Mouse (Mus musculus): ENCODE measurements around the gene Grik2. TPM values are rescaled to one million over a fixed set of nuclear protein-coding genes. Genes with fewer than 3 reads are reported as not detected.
"Not testable (repeated sequence)": the region's sequence is repeated elsewhere in the genome, so short reads cannot be mapped to it uniquely, and the experiment has no call there.

The Grik2 gene
- total RNA-seq, 2 experiments from 2014 or later: 70.8 to 73.1 TPM

DNA sequence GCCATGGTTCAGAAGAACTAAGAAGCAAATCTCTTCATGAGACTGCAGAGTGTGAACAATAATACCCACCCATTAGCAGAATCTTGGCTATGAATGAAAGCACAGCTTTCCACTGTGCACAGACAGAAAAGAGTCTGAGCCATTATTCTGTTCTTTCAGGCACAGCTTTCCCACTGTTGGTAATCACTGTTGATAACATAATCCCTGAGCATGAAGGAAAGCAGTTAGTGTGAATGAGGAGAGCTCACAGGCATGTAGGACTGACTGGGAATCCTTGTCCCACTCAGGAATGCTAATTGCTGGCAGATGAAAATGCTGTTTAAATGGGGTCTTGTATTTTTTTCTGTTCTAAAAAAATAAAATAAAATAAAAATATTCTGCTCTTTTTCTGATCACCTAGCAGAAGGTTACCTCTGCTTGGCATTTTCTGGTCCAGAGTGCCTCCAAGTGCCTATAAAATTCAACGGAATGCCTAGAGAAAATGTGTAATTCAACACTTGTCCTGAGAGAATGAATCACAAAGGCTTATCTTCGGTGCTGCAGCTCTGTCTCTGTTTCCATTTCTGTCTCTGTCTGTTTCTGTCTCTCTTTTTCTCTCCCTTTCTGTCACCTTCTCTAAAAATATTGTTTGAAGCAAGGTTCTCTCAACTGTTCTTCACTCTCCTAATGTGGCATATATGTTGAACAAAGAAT, 532.2 kb downstream of the Grik2 start:
- TF ChIP-seq CTCF (IDR thresholded peaks at IDR 0.05): peak; percentile 26
- Histone ChIP-seq H3K4me3 (no peak overlapping the region), H3K27ac (peak overlapping the region; percentile 22; the same call in 1 of the 2 replicates)
- intact Hi-C loops (cut with DNase I): loop anchor here (10.0 kb wide), 2 partner anchors 258 to 528 kb away; partner anchors contain the start of gene Grik2
- DNase-seq (ENCODE audit: extremely low spot score in 1 of 2, low spot score in 2 of 2): no peak

DNA sequence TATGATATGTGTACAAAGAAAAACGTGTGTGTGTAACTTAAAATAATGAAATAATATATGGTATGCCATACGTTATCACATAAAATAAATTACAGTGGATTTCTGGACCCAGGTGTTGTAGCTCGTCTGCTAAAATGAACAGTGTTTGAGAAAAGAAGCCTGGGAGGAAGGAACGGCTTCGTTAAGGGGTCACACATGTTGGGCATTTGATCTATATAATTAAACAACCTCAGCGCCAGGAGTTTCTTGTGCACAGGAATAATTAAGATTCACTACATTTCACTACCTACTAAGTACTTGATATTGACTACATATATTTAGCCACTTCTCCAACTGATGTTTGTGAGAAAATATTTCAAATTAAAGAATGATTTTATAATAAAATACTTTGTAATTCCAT, 551.2 kb downstream of the Grik2 start:
- H3K4me3 ChIP-seq; DNase-seq (ENCODE audit: extremely low spot score in 1 of 2, low spot score in 2 of 2); H3K27ac ChIP-seq; intact Hi-C loops (cut with DNase I): not testable (repeated sequence)

DNA sequence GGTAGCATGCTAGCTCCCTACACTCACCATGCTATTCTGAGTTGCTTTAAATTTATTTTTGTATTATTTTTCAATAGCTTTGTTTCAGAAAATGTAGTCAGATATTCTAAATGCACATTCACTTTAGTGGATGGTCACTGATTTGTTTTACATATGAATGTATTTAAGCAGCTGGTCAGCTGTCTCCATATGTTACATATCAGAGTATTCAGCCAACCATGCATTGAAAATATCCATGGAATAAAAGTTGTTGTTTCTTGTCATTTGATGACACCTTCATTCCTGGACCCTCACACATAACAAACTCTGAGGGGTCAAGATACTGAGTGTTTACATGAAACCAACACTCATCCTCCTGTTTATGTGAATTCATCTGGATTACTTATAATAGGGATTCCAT, 551.7 kb downstream of the Grik2 start:
- H3K4me3 ChIP-seq; intact Hi-C loops (cut with DNase I); DNase-seq (ENCODE audit: extremely low spot score in 1 of 2, low spot score in 2 of 2); H3K27ac ChIP-seq: not testable (repeated sequence)

DNA sequence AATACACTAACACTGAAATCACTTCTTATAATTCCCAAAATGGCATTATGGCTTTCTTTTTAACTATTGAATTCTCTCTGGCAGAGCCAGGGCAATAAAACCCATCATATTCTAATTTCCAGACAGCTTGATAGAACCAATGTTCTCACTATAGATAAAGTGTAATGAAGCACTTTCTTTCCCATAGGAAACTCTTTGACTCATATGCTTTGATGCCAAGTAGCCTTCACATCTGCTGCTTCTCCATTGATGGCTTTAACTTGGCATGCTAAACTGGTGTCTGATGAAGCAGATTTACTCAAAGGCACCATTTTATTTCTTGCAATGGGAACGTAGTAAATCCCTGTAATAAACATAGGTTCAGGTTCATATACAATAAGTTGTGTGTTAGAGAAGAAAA, 568.5 kb downstream of the Grik2 start:
- Histone ChIP-seq H3K27ac (no peak overlapping the region), H3K4me3 (no peak overlapping the region)
- no peak for TF ChIP-seq CTCF (IDR thresholded peaks at IDR 0.05)
- no peak for DNase-seq (ENCODE audit: extremely low spot score in 1 of 2, low spot score in 2 of 2)
- intact Hi-C loops (cut with DNase I): no loop called here

DNA sequence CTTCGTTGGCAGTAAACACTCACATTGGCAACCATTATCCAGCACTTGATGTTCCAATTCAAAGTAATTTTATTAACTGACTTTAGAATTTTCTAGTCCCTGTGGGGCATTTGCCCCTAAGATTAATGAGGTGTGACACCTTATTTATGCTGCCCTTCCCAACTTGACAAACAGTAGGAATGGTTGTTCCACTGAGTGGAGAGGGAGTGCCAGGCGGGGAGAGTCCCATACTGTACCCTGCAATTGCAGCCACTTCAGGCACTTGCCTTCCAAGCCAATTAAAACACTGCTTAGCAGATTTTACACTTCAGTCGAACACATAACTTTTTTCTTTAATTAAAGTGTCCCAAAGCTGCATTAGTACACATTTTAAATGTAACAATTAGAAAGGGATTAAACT, 568.9 kb downstream of the Grik2 start:
- TF ChIP-seq CTCF (IDR thresholded peaks at IDR 0.05): no peak
- H3K4me3 ChIP-seq: no peak overlapping the region
- intact Hi-C loops (cut with DNase I): no loop called here
- H3K27ac ChIP-seq: no peak overlapping the region
- DNase-seq (ENCODE audit: extremely low spot score in 1 of 2, low spot score in 2 of 2): no peak

DNA sequence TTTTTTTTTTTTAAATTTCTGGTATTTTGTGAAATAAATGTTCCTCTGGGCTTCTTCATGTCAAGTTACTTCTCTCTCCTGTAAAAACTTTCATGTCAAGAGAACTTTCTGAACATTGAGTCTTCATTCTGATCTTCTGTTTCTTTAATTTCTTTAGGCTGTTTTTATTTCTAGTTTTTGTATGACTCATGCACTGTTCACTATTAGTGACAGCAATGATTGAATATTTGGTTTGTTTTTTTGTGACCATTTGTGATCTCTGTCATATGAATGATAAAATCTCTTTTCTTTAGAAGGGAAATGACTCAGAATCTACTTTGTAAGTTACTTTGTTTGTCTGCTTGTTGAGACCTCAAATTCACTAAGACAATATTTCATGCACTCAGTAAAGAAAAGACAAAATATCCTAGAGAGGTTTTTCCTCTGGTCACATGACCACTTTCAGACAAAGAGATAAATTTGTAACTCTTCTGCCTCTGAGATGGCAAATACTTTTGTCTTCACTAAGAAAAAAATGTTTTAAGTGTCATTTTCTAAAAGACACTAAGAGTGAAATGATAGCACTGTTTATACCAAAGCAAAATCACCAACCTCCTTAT, 596.7 kb downstream of the Grik2 start:
- intact Hi-C loops (cut with DNase I): no loop called here
- TF ChIP-seq CTCF (IDR thresholded peaks at IDR 0.05): no peak
- DNase-seq (ENCODE audit: extremely low spot score in 1 of 2, low spot score in 2 of 2): no peak
- H3K4me3 ChIP-seq: no peak overlapping the region
- no peak overlapping the region for H3K27ac ChIP-seq

DNA sequence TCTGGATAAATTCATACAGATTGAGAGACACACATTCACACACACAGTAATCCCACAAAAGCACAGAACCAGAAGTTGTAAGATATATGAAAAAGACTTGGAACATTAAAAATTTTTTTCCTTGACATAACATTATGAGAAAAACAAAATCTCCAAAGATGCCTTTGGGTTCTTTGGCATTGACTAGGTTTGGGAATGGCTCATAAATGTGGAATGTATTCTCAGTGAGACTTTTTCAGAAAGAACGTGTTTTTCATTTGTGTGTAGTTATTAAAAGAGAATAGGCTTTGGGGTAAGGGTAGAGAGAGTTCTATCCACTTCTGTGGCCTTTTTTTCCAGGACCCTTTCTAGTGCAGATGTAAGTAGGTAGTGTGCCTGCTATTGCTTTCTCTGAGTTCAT, 597.3 kb downstream of the Grik2 start:
- no peak overlapping the region for H3K4me3 ChIP-seq
- intact Hi-C loops (cut with DNase I): no loop called here
- TF ChIP-seq CTCF (IDR thresholded peaks at IDR 0.05): no peak
- no peak for DNase-seq (ENCODE audit: extremely low spot score in 1 of 2, low spot score in 2 of 2)
- H3K27ac ChIP-seq: no peak overlapping the region

DNA sequence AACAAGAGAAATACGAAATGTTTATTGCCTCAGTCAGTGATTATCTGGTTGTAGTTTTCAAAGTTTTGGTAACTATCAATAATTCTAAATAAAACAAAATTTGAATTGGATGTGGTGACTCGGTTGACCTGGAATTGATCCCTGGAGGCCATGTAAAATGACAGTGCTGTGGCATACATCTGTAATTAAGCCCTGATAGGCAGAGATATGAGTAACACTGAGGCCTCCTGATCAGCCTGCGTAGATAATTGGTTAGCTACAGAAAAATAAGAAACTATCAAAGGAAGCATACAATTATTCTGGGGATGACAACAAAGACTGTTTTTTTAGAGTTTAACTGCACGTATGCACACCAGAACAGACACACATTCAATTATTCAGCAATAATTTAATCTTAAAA, 634.4 kb downstream of the Grik2 start:
- no peak for TF ChIP-seq CTCF (IDR thresholded peaks at IDR 0.05)
- no peak for DNase-seq (ENCODE audit: extremely low spot score in 1 of 2, low spot score in 2 of 2)
- Histone ChIP-seq H3K27ac (no peak overlapping the region), H3K4me3 (no peak overlapping the region)
- intact Hi-C loops (cut with DNase I): no loop called here

DNA sequence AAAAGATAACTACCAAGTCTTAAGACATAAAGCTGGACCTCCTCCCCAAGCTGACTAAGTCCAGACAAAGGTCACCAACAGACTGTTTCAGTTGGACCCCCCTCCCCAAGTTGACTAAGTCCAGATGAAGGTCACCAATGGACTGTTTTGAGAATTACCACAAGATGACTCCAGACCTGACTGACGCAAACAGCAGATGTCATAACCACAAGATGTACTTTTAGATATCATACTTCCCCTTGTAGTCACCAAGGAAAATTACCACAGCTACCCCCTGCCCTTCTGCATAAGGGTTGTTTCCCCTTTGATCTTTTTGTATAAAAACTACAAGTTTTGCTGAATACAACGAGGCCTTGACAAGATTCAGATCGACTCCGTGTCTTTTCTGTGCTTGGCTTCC, 637.1 kb downstream of the Grik2 start:
- H3K27ac ChIP-seq; intact Hi-C loops (cut with DNase I); DNase-seq (ENCODE audit: extremely low spot score in 1 of 2, low spot score in 2 of 2); H3K4me3 ChIP-seq: not testable (repeated sequence)

DNA sequence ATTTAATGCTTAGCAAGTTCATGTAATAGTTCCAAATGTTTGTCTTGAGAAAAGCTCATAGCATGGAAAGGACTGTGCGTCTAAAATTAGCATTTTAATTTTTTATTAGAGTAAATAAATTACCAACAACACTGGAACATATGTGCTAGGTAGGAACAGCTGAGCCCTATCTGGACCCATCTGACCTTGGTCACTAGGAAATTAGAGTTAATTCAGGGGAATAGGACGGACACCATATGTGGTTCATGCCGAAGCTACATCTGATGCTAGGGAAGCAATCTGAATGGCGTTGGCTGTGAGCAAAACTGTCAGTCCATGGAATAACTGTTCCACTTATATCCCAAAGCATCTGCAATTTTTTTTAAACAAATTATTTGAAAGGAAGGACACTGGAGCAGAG, 638.9 kb downstream of the Grik2 start:
- intact Hi-C loops (cut with DNase I): no loop called here
- H3K27ac ChIP-seq: no peak overlapping the region
- no peak overlapping the region for H3K4me3 ChIP-seq
- no peak for DNase-seq (ENCODE audit: extremely low spot score in 1 of 2, low spot score in 2 of 2)
- no peak for TF ChIP-seq CTCF (IDR thresholded peaks at IDR 0.05)

DNA sequence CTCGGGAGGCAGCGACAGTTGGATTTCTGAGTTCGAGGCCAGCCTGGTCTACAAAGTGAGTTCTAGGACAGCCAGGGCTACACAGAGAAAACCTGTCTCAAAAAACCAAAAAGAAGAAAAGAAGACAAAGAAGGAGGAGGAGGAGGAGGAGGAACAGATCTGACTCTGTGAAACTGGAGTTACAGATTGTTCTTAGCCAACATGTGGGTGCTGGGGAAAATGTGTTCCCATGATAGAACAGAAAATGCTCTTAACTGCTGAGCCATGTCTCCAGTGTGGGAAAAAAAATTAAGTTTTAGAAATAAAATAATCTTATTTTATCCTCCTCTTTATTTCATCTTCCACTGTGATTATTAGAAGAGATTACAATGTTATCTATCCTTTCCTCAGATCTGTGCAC, 645.9 kb downstream of the Grik2 start:
- Histone ChIP-seq H3K27ac (no peak overlapping the region), H3K4me3 (no peak overlapping the region)
- DNase-seq (ENCODE audit: extremely low spot score in 1 of 2, low spot score in 2 of 2): no peak
- TF ChIP-seq CTCF (IDR thresholded peaks at IDR 0.05): no peak
- intact Hi-C loops (cut with DNase I): no loop called here

DNA sequence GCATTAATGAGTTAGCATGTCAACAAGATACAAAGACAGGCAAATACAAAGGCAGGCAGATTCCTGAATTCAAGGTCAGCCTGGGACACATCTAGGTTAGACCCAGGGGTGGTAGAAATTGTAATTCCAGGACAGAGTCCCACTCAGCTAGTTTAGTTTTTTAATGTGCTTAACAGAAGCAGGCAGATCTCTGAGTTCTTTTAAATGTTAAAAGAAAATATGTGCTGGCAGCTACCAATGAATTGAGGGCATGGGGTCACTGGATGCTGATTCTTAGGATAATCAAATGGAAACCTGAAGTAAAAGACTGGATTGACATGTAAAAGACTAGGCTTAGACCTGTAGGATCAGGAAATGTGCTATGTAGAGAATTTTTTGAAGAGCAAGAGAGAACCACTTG, 651.8 kb downstream of the Grik2 start:
- no peak for TF ChIP-seq CTCF (IDR thresholded peaks at IDR 0.05)
- no peak for DNase-seq (ENCODE audit: extremely low spot score in 1 of 2, low spot score in 2 of 2)
- no peak overlapping the region for H3K27ac ChIP-seq
- H3K4me3 ChIP-seq: no peak overlapping the region
- intact Hi-C loops (cut with DNase I): no loop called here

DNA sequence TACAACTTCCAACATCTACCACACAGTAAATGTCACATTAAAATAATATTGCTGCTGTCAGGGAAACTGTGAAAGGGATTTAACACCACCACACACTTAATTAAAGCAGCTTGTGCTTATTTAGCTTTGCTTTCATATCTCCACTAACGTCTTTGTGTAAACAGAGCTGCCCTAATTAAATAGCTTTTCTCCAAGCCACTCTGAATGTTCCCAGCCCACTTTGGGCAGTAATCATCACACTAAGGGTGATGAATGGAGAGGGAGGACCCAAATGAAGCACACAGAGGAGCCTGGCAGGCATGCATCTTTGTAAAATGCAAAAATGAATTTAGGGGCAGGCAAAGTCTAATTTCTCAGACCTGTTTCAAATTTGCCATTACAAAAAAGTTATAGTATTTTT, 657.3 kb downstream of the Grik2 start:
- no peak overlapping the region for H3K27ac ChIP-seq
- intact Hi-C loops (cut with DNase I): no loop called here
- no peak for DNase-seq (ENCODE audit: extremely low spot score in 1 of 2, low spot score in 2 of 2)
- no peak overlapping the region for H3K4me3 ChIP-seq
- no peak for TF ChIP-seq CTCF (IDR thresholded peaks at IDR 0.05)
